Mouse (Mus musculus): ENCODE measurements around the gene Tlr6. TPM values are rescaled to one million over a fixed set of nuclear protein-coding genes. Genes with fewer than 3 reads are reported as not detected.

Gene Tlr6
- polyA plus RNA-seq, 1 experiment from 2014 or later, result 0.79 TPM

GRCm38 (mm10) chr5:64917721-64918120, 42.2 kb downstream of the Tlr6 start:
- no peaks in the 10 kb centered on the region; the same call in 1 of the 2 replicates for H3K4me1 ChIP-seq (ENCODE audit: insufficient read depth)
- no peak overlapping the region for H3K4me3 ChIP-seq (ENCODE audit: low read depth, low read length)
- no peak overlapping the region for H3K4me2 ChIP-seq (ENCODE audit: low read depth, low read length)
- no peak overlapping the region for H3K27ac ChIP-seq (ENCODE audit: low read depth)
- no peaks in the 10 kb centered on the region for H3K36me3 ChIP-seq (replicated peaks; ENCODE audit: insufficient read depth, low read length)
- no peaks in the 10 kb centered on the region for H3K27me3 ChIP-seq (ENCODE audit: insufficient read depth, low read length)
- TF ChIP-seq CTCF (IDR thresholded peaks at IDR 0.05; ENCODE audit: low read depth) (no peak), EP300 (IDR thresholded peaks at IDR 0.05; ENCODE audit: low read depth) (no peak)
- no peak for ATAC-seq
- WGBS (ENCODE audit: insufficient replicate concordance), result 90% methylated on average over 11 of the region's 11 CpGs
- H3K9ac ChIP-seq (replicated peaks), result no peak overlapping the region
- peaks cover 2% of the 10 kb centered on the region; the same call in 1 of the 2 replicates for H3K9me3 ChIP-seq (ENCODE audit: low read length)
- DNase-seq, result no peak

GRCm38 (mm10) chr5:64917161-64917560, 42.7 kb downstream of the Tlr6 start:
- no peak overlapping the region for H3K4me2 ChIP-seq (ENCODE audit: low read depth, low read length)
- H3K4me3 ChIP-seq (ENCODE audit: low read depth, low read length), result no peak overlapping the region
- no peaks in the 10 kb centered on the region for H3K27me3 ChIP-seq (ENCODE audit: insufficient read depth, low read length)
- DNase-seq, result no peak
- peaks cover 2% of the 10 kb centered on the region; the same call in 1 of the 2 replicates for H3K9me3 ChIP-seq (ENCODE audit: low read length)
- H3K27ac ChIP-seq (ENCODE audit: low read depth), result no peak overlapping the region
- H3K9ac ChIP-seq (replicated peaks), result no peak overlapping the region
- WGBS (ENCODE audit: insufficient replicate concordance), result 88% methylated on average over 9 of the region's 9 CpGs
- TF ChIP-seq EP300 (IDR thresholded peaks at IDR 0.05; ENCODE audit: low read depth) (no peak), CTCF (IDR thresholded peaks at IDR 0.05; ENCODE audit: low read depth) (no peak)
- H3K4me1 ChIP-seq (ENCODE audit: insufficient read depth), result no peaks in the 10 kb centered on the region
- H3K36me3 ChIP-seq (replicated peaks; ENCODE audit: insufficient read depth, low read length), result no peaks in the 10 kb centered on the region
- ATAC-seq, result no peak

DNA sequence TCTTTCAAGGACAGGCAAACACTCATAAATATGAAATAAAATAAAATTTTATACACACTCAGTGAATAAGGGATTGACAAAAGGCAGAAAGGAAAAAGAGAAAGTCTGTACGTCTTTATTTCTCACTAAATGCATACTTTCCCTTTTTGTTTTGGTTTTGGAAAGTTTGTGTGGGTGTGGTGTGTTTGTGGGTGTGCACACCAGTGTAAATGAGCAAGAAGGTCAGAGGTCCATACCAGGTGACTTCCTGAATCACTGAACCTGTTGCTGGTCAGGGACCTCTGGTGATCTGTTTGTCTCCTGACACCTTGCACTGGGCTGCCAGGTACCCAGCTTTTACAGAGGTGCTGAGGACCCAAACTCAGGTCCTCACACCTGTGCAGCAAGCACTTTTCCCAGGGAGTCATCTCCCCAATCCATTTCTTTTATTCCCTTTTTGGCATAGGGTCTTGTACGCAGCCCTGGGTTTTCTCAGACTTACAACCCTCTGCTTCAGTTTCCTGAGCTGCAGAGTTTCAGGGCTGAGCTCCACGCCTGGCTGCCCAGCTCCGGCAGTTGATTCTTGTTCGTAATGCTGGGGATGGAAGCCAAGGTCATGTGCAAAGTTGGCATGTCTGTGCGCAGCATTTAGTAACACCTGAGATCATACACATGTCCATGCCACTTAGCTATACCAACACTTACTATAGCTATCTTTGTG, 51.2 kb downstream of the Tlr6 start:
- ATAC-seq (peak; percentile 81), DNase-seq (no peak)
- H3K27ac ChIP-seq (ENCODE audit: low read depth), result no peak overlapping the region
- H3K4me1 ChIP-seq (ENCODE audit: insufficient read depth), result peaks cover 3% of the 10 kb centered on the region; the same call in 1 of the 2 replicates
- 75% methylated on average over 6 of the region's 6 CpGs for WGBS (ENCODE audit: insufficient replicate concordance)
- H3K4me3 ChIP-seq (ENCODE audit: low read depth, low read length), result no peak overlapping the region
- no peak overlapping the region for H3K4me2 ChIP-seq (ENCODE audit: low read depth, low read length)
- TF ChIP-seq EP300 (IDR thresholded peaks at IDR 0.05; ENCODE audit: low read depth) (no peak), CTCF (IDR thresholded peaks at IDR 0.05; ENCODE audit: low read depth) (no peak)
- H3K9ac ChIP-seq (replicated peaks), result no peak overlapping the region
- no peaks in the 10 kb centered on the region for H3K36me3 ChIP-seq (replicated peaks; ENCODE audit: insufficient read depth, low read length)
- H3K9me3 ChIP-seq (ENCODE audit: low read length), result no peaks in the 10 kb centered on the region
- H3K27me3 ChIP-seq (ENCODE audit: insufficient read depth, low read length), result no peaks in the 10 kb centered on the region

DNA sequence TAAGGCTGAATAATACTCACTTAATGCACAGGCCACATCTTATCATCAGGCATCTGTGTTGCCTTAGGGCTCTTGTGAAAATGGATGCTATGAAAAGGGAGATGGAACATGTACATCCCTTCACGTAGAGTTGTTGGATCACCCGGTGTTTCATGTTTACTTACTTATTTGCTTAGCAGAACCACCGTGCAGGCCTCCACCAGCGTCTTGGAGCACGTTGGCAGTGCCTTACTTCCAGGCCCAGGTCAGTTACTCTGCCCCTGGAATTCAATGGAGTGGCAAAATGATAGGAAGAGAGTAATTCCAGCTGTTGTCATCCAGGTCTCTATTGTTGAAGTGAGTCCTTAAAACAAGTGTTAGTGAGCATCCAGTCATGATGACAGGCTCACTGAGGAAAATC, 52.0 kb downstream of the Tlr6 start:
- no peak for ATAC-seq
- 73% methylated on average over 5 of the region's 5 CpGs for WGBS (ENCODE audit: insufficient replicate concordance)
- Histone ChIP-seq H3K9ac (replicated peaks) (no peak overlapping the region), H3K27me3 (ENCODE audit: insufficient read depth, low read length) (no peaks in the 10 kb centered on the region), H3K4me2 (ENCODE audit: low read depth, low read length) (no peak overlapping the region), H3K36me3 (replicated peaks; ENCODE audit: insufficient read depth, low read length) (no peaks in the 10 kb centered on the region), H3K27ac (ENCODE audit: low read depth) (no peak overlapping the region), H3K9me3 (ENCODE audit: low read length) (no peaks in the 10 kb centered on the region), H3K4me3 (ENCODE audit: low read depth, low read length) (no peak overlapping the region), H3K4me1 (ENCODE audit: insufficient read depth) (peaks cover 3% of the 10 kb centered on the region; the same call in 1 of the 2 replicates)
- no peak for TF ChIP-seq EP300 (IDR thresholded peaks at IDR 0.05; ENCODE audit: low read depth)
- no peak for TF ChIP-seq CTCF (IDR thresholded peaks at IDR 0.05; ENCODE audit: low read depth)
- DNase-seq, result no peak

DNA sequence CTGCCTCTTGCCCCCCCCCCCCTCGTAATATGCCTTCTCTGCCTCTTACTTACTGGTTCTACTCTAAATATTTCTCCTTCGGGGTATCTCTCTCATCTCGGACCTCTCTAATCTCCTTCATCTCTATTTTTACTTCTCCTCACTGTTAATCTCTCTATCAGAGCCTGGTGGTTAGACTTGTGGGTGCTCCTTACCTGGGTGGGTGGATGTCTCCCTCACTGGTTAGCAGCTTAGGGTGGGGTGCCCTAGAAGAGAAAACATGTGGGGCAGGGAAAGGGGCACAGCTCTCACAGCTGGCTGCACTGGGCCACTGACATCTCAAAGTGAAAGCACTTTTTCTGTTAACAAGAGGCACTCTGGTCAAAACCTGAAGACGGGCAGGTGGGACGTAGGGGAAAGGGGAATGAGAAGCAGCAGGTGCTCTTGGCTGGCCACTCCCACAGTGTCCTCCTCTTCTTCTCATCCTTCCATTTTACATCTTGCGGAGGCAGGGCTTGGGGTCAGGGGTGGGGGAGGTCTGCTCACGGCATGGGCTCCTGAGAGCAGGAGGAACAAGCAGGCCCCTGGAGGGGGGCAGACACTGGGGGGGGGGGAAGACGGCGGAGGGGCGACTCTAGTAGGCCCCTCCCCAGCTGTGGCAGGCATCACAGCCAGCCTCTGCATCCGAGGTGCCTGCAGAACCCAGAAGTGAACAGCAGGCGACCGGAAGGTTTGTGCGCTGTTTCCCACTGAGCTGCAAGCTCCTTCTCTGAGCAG, 54.2 kb downstream of the Tlr6 start:
- Histone ChIP-seq H3K27ac (ENCODE audit: low read depth) (no peak overlapping the region), H3K36me3 (replicated peaks; ENCODE audit: insufficient read depth, low read length) (no peaks in the 10 kb centered on the region), H3K4me2 (ENCODE audit: low read depth, low read length) (no peak overlapping the region), H3K27me3 (ENCODE audit: insufficient read depth, low read length) (no peaks in the 10 kb centered on the region), H3K9me3 (ENCODE audit: low read length) (no peaks in the 10 kb centered on the region), H3K4me3 (ENCODE audit: low read depth, low read length) (no peak overlapping the region), H3K9ac (replicated peaks) (no peak overlapping the region), H3K4me1 (ENCODE audit: insufficient read depth) (peaks cover 3% of the 10 kb centered on the region; the same call in 1 of the 2 replicates)
- ATAC-seq (no peak), DNase-seq (no peak)
- 76% methylated on average over 14 of the region's 14 CpGs for WGBS (ENCODE audit: insufficient replicate concordance)
- TF ChIP-seq EP300 (IDR thresholded peaks at IDR 0.05; ENCODE audit: low read depth) (no peak), CTCF (IDR thresholded peaks at IDR 0.05; ENCODE audit: low read depth) (no peak)

MicroRNA genes within 50 kb of the gene (microRNA counts, 519-probe panel; counts per million panel counts)
- 3,649 counts per million, percentile 38 among the panel's probes with 10 or more counts for microRNA mmu-miR-574-3p
- microRNA mmu-miR-574-5p, result not detected

Small RNAs within 50 kb of the gene (microRNA-seq; reads per million reads assigned to microRNA genes)
- 372 reads per million, percentile 59 among the genes with 10 or more reads in this experiment for gene Mir574

Other genes with a start within 250 kb of the Tlr6 start
- 63.5 and 65.7 TPM in 2 replicates for gene Klf3, start 156.7 kb downstream of the Tlr6 start, polyA plus RNA-seq (2015; fragmentation: Nextera tagmentation; extraction: Ambion mirVana)
- 1.5 and 1.9 TPM in 2 replicates for gene Tlr1, start 26.5 kb downstream of the Tlr6 start, polyA plus RNA-seq (2015; fragmentation: Nextera tagmentation; extraction: Ambion mirVana)
- gene Fam114a1, start 10.0 kb upstream of the Tlr6 start, polyA plus RNA-seq (2015; fragmentation: Nextera tagmentation; extraction: Ambion mirVana), result 9.4 and 10.2 TPM in 2 replicates
- 0.67 and 1.2 TPM in 2 replicates for gene Tmem156, start 132.0 kb upstream of the Tlr6 start, polyA plus RNA-seq (2015; fragmentation: Nextera tagmentation; extraction: Ambion mirVana)
- gene Klhl5, start 147.4 kb upstream of the Tlr6 start, polyA plus RNA-seq (2015; fragmentation: Nextera tagmentation; extraction: Ambion mirVana), result 5.2 and 5.6 TPM in 2 replicates
- 0.71 and 1.1 TPM in 2 replicates for gene Wdr19, start 239.6 kb upstream of the Tlr6 start, polyA plus RNA-seq (2015; fragmentation: Nextera tagmentation; extraction: Ambion mirVana)